ENCODE assay signal across 9 mouse cellular contexts in genomic region chr11:16559001-16559699, GRCm38 (mm10). TPM values are rescaled to one million over a fixed set of nuclear protein-coding genes. Genes with fewer than 3 reads are reported as not detected.
DNase-seq lines count a peak whose midpoint lies in the region; ATAC-seq and TF ChIP-seq lines count a peak whose summit lies in the region.
"Had no signal": no experiment of that assay in that cellular context is flagged by ENCODE, and none has a peak within 500 bp of the region (broad histone marks: within the 10 kb centered on the region; RNA-seq: fewer than 3 reads in every experiment).

No protein-coding gene starts in this region.

- no peaks in the 10 kb centered on the region for H3K36me3 ChIP-seq in lung, embryonic 14.5 days (ENCODE audit: insufficient read depth)
- H3K36me3 ChIP-seq in liver, postnatal 0 days (replicated peaks; ENCODE audit: insufficient read depth, low read length) = no peaks in the 10 kb centered on the region
- H3K36me3 ChIP-seq: neural tube, embryonic 12.5 days had no signal

- no peak for TF ChIP-seq EP300 in liver, postnatal 0 days (IDR thresholded peaks at IDR 0.05; ENCODE audit: low read depth)

- no peaks in the 10 kb centered on the region for H3K27me3 ChIP-seq in lung, embryonic 14.5 days (ENCODE audit: insufficient read depth, low read length)
- no peaks in the 10 kb centered on the region for H3K27me3 ChIP-seq in liver, postnatal 0 days (ENCODE audit: insufficient read depth, low read length)
- H3K27me3 ChIP-seq: neural tube, embryonic 12.5 days had no signal

- WGBS in lung, embryonic 14.5 days = 7% methylated on average over 16 of the region's 16 CpGs
- WGBS in liver, postnatal 0 days (ENCODE audit: insufficient replicate concordance) = 32% methylated on average over 16 of the region's 16 CpGs

- H3K4me2 ChIP-seq in lung, embryonic 14.5 days = peak overlapping the region; percentile 47
- peak overlapping the region; percentile 0; the same call in 1 of the 2 replicates for H3K4me2 ChIP-seq in liver, postnatal 0 days (ENCODE audit: low read depth, low read length)
- H3K4me2 ChIP-seq: neural tube, embryonic 12.5 days had no signal

- intact Hi-C loops in heart, postnatal 36 days (cut with DNase I) = no loop called here

- H3K4me1 ChIP-seq in lung, embryonic 14.5 days (ENCODE audit: insufficient read depth) = peaks cover 3% of the 10 kb centered on the region; the same call in 1 of the 2 replicates
- H3K4me1 ChIP-seq in liver, postnatal 0 days (ENCODE audit: insufficient read depth) = no peaks in the 10 kb centered on the region
- H3K4me1 ChIP-seq: neural tube, embryonic 12.5 days had no signal

- no peak overlapping the region for H3K4me3 ChIP-seq in lung, embryonic 14.5 days (ENCODE audit: low read depth, low read length)
- H3K4me3 ChIP-seq in liver, postnatal 0 days (ENCODE audit: low read depth, low read length) = no peak overlapping the region
- H3K4me3 ChIP-seq: neural tube, embryonic 12.5 days had no signal

- peak; percentile 96 for ATAC-seq in lung, embryonic 14.5 days (ENCODE audit: insufficient read depth)
- ATAC-seq in liver, postnatal 0 days = peak; percentile 50; the same call in 1 of the 2 replicates

- no peak overlapping the region for H3K9ac ChIP-seq in lung, embryonic 14.5 days
- no peak overlapping the region for H3K9ac ChIP-seq in liver, postnatal 0 days (replicated peaks)
- H3K9ac ChIP-seq: neural tube, embryonic 12.5 days had no signal

- TF ChIP-seq CTCF in lung, embryonic 14.5 days (IDR thresholded peaks at IDR 0.05; ENCODE audit: low read depth) = no peak
- no peak for TF ChIP-seq CTCF in liver, postnatal 0 days (IDR thresholded peaks at IDR 0.05; ENCODE audit: low read depth)

- peak overlapping the region; percentile 88 for H3K27ac ChIP-seq in lung, embryonic 14.5 days (ENCODE audit: low read depth)
- H3K27ac ChIP-seq in liver, postnatal 0 days (ENCODE audit: low read depth) = peak overlapping the region; percentile 53
- H3K27ac ChIP-seq: neural tube, embryonic 12.5 days had no signal

- no peaks in the 10 kb centered on the region for H3K9me3 ChIP-seq in lung, embryonic 14.5 days (ENCODE audit: low read depth, low read length)
- no peaks in the 10 kb centered on the region for H3K9me3 ChIP-seq in liver, postnatal 0 days (ENCODE audit: low read length)
- H3K9me3 ChIP-seq: neural tube, embryonic 12.5 days had no signal

- DNase-seq in lung, embryonic 14.5 days = peak; percentile 93
- DNase-seq in lung, postnatal 25 days (ENCODE audit: low spot score) = no peak
- DNase-seq in adrenal gland, postnatal 36 days = peak; percentile 13 to 45
- DNase-seq in heart, postnatal 36 days = peak; percentile 5 to 14
- DNase-seq in liver, postnatal 0 days = no peak
- DNase-seq in right cerebral cortex, postnatal 36 days (ENCODE audit: low spot score in 2 of 2) = no peak
- DNase-seq in left cerebral cortex, adult 9 months (ENCODE audit: low spot score in 2 of 2) = no peak
- no peak for DNase-seq in layer of hippocampus, adult 18-20 months (ENCODE audit: low spot score in 2 of 2)

RNA-seq across cellular contexts. Expression of gene Sec61g, which starts 50.9 kb away (rescaled TPM):
- 34.4 and 41.8 TPM in 2 replicates for polyA plus RNA-seq in lung, embryonic 14.5 days (2014; fragmentation: Nextera tagmentation; extraction: Ambion mirVana)
- 10 to 100 TPM in 1 of 2 experiments, 1 to 10 TPM in 1; 8.4 to 14.8 TPM for total RNA-seq in adrenal gland, postnatal 36 days (2021)
- 1 to 10 TPM; 2.2 to 3.7 TPM for total RNA-seq in heart, postnatal 36 days (2021)
- 24.1 and 26.7 TPM in 2 replicates for polyA plus RNA-seq in liver, postnatal 0 days (2015; fragmentation: Nextera tagmentation; extraction: Ambion mirVana)
- 10 to 100 TPM in 1 of 2 experiments, 1 to 10 TPM in 1; 9.4 to 14.1 TPM for total RNA-seq in layer of hippocampus, adult 18-20 months (2021)

Comparison
In these comparisons a context has a peak if more than half of its experiments do, and no peak if none do; other contexts are left out.
1. DNase-seq: peak in lung, embryonic 14.5 days (single experiment), adrenal gland, postnatal 36 days (2 of 2) and heart, postnatal 36 days (2 of 2); none in lung, postnatal 25 days (single experiment), liver, postnatal 0 days (single experiment), right cerebral cortex, postnatal 36 days (0 of 2), left cerebral cortex, adult 9 months (0 of 2) and layer of hippocampus, adult 18-20 months (0 of 2).